Mouse (Mus musculus): Measurements from ENCODE around the gene Ifrd2.

Ifrd2 gene

DNA sequence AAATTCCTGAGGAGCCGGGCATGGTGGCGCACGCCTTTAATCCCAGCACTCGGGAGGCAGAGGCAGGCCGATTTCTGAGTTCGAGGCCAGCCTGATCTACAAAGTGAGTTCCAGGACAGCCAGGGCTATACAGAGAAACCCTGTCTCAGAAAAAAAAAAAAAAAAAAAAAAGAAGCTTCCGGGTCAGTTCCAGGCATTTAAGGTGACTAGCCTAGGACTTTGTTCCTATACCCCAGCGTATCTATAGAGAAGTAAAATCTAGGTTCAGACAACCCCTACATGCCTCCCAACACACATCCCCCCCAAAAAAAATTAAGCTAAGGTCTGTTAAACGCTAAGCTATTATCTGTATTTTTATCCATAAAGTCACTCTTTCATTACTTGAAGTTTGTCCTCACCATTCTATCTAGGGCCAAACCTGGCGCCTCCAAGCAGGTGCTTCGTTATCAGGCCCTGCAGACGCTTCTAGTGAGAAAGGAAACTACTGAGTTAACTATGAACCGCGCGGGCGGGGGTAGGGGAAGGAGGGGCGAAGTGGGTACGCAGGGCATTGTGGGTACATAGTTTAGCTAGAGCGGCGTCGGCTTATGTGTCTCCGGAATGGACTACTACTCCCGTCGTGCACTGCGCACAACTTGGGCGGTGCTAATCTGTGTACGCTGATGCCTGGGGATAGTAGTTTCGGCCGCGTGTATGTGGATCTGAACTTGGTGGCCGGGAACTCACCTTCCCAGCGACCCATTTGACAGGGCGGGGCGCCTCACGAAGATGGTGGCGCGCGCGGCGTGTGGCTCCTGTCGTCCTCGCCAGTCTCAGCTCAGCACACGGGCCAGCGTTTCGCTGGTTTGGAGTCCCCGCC is at the start of gene Ifrd2:
Gene Ifrd2, plus strand, starts transcription at position 669 of the 859 bp plus-strand sequence.
- DNase-seq = peak; percentile 97 to 98

DNA sequence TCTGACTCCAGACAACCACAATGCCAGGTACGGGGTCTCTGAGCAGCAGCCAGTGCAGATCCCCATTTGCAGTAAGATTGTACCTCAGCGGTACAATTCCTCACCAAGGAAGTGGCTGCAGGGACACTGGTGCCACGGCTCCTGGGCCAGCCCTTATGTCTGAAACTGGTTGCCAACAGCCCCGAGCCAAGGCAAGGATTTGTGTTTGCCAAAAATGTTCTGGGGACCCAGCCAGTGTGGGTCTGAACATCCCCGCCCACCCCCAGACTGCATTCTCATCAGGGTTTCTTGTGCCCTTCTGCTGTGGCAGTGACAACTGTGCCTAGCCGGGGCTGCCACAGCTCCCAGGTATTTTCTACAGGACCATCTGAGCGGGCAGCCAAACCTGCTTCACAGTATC is 49.2 kb upstream of the Ifrd2 start:
- DNase-seq = no peak

DNA sequence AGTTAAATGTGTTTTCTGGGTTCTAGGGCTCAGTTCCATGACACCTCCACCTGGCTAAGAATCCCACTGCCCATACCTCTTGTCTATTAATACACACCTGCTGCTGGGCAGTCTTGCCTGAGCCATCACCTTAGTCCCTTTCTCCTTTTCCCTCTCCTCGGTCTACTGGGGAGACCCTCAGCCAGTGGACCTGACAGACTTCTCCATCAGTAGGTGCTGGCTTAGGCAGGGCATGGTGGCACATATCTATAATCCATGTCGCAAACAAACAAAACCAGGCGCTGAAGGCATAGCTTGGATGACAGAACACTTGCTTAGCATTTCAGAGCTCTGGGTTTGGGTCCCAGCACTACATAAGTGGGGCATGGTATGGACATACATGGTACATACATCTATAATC is 48.7 kb upstream of the Ifrd2 start:
- no peak for DNase-seq

DNA sequence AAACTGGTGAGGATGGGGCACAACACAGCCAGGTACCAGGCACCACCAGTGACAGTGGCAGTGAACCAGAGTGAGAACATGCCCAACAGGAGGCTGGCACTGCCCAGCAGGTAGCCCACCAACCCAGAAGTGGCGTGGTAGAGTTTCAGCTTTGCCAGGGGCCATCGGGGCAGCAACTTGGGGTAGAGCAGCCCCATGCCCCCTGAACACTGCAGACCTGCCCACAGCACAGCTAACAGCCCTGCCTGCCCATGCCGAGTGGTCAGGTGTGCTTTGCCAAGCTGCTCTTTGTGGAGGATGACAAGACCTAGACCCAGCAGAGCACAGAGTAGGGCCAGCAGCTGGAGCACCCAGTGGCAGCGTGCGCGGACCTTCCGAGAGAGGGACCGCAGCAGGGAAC is 47.5 kb upstream of the Ifrd2 start:
- DNase-seq = no peak

GRCm38 (mm10) chr9:107540420-107540819 is 47.0 kb upstream of the Ifrd2 start:
- no peak for DNase-seq

- no peak for DNase-seq
These were observed 46.4 kb upstream of the Ifrd2 start for GRCm38 (mm10) chr9:107541005-107541404.

GRCm38 (mm10) chr9:107541474-107542351 is 45.7 kb upstream of the Ifrd2 start, which contains the start of the genes Cyb561d2 and Nprl2:
TSS of gene Cyb561d2 (minus strand) at chr9:107542193.
TSS of gene Nprl2 (plus strand) at chr9:107542226.
- peak; percentile 95 to 97 for DNase-seq

DNA sequence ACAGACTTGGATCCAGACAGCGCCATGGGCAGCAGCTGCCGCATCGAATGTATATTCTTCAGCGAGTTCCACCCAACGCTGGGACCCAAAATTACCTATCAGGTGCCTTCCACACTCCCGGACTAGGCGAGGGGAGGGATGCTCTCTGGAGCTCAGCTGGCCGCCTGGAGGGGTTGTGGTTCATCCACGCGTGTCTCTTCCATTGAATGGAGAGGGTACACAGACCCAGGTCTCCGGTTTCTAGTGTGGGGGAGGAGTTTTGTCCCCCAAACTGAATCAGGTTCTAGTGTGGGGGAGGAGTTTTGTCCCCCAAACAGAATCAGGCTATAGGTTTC is 45.1 kb upstream of the Ifrd2 start:
- no peak for DNase-seq

- DNase-seq = peak; percentile 41 to 57
These were observed 44.7 kb upstream of the Ifrd2 start for GRCm38 (mm10) chr9:107542721-107543120.

DNA sequence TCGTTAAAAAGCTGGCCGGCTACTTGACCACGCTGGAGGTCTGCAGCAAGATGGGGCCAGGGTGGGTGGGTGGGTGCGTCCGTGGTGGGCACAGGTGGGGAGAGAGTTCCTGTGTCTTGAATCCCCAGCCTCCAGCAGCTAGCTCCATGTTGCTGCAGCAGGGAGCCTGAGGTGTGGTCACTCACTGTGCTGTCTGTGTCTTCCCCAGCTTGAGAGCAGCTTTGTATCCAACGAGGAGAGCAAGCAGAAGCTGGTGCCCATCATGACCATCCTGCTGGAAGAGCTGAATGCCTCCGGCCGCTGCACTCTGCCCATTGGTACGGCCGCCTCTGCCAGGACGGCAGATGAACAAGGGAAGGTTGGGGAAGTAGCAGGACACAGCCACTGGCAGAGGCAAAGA is 44.1 kb upstream of the Ifrd2 start:
- no peak for DNase-seq

DNA sequence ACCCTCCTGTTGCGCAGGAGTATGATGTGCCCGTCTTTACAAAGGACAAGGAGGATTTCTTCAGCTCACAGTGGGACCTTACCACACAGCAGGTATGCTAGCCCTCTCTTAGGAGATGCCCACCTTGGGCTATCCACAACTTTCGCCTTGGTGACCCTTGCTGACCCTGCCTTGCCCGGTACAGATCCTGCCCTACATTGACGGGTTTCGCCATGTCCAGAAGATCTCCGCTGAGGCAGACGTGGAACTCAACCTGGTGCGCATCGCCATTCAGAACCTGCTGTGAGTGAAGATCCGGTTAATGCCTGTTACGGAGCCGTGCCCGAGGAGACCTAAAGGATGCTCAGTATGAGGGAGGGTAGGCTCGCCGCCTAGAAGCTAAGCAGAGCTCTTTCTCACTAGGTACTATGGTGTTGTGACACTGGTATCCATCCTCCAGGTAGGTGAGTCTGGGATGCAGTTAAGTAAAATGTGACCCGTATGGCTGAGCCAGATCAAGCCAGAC is 43.2 kb upstream of the Ifrd2 start:
- no peak for DNase-seq

GRCm38 (mm10) chr9:107544729-107545128 is 42.7 kb upstream of the Ifrd2 start:
- no peak for DNase-seq

DNA sequence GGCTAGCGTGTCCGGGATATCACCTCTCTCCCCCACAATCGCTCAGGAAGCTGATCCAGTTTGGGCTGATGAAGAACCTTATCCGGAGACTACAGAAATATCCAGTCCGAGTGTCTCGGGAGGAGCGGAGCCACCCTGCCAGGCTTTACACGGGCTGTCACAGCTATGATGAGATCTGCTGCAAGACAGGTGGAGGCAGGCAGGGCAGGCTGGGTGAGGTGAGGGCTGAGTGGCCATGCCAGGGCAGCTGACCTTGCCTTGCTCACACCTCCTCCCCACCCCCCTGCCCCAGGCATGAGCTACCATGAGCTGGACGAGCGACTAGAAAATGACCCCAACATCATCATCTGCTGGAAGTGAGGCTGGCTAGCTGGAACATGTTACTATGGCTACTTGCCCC is 42.2 kb upstream of the Ifrd2 start:
- no peak for DNase-seq

DNA sequence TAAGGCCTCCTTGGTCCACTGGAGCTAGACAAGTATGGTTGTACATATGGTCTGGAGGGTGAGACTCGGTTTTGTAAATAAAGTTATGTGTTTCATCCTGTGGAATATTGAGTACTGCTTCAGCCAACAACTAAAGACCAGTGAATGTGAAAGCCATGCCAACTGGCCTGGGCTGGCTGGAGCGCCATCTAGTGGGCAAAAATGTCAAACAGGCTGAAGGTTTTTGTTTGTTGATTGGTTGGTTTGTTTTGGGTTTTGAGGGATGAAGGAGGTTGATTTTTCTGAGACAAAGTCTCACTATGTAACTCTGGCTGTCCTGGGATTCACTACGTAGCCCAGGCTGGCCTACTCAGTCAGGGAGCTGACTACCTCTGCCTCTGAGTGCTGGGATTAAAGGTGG is 41.8 kb upstream of the Ifrd2 start:
- DNase-seq = peak; percentile 88 to 89

DNA sequence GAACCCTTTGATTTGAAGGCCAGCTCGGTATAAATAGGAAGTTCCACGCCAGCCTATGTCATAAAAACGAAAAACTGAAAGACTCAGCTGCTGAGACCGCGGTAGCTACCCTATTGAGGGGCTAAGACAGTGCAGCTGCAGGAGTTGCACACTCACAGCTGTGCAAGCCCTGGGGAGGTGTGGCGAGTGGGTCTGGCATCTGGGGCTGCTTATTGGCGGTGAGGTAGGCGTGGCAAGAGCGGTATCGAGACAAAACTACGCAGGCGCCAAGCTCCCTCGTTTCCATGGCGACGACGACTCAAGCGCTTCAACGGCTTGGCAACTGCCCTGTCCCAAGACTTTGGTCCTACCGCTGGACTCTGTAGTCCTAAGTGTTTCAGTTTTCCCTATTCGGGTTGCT is 40.4 kb upstream of the Ifrd2 start, which contains the start of gene Zmynd10:
Gene Zmynd10, plus strand, starts transcription at position 273 of the 400 bp plus-strand sequence.
- peak; percentile 95 to 97 for DNase-seq

DNA sequence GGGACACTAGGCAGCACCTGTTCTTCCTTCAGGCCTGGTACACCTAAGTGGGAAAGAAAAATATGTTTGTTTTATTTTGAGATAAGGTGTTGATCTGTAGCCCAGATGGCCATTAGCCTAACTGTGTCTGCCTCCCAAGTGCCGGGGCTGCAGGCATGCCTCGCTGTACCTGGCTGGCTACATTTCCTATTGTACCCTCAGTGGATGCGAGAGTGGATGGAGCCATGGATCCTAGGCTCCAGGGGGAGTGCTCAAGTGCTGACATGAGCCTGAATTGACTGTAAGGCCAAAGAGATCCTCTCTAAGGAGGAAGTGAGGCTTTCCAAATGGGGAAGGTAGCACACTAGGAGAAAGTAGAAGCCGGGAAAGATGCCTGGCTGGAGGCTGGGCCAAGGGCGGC is 39.5 kb upstream of the Ifrd2 start:
- DNase-seq = no peak

GRCm38 (mm10) chr9:107548820-107549219 is 38.6 kb upstream of the Ifrd2 start:
- DNase-seq = no peak

DNA sequence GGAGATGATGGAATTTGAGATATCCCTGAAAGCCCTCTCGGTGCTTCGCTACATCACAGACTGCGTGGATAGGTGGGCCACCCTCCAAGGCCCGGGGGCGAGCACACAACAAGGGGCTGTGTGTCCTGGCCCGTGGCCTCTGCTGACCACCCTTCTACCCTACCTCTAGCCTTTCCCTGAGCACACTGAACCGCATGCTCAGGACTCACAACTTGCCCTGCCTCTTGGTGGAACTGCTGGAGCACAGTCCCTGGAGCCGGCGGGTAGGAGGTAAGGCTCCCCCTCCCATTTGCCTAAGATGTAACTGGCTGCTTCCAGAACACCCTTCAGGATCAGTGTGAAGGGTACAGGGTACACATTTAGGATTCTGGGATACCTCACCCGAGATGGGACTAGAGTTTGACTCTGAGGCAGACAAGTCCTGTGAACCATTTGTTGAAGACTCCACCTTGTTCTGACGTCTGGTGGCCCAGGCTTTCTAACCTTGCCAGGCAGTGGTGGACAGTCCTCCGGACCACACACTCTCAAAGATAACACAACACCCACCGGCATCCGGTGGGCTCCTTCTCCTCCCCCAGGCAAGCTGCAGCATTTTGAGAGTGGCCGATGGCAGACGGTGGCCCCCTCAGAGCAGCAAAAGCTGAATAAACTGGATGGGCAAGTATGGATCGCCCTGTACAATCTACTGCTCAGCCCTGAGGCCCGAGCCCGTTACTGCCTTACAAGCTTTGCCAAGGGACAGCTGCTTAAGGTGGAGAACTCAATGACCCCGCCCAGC is 38.0 kb upstream of the Ifrd2 start:
- DNase-seq = no peak

- DNase-seq = peak; percentile 46 to 70
These were observed 36.8 kb upstream of the Ifrd2 start for GRCm38 (mm10) chr9:107550491-107551116.

- DNase-seq = peak; percentile 81 to 87
These were observed 36.1 kb upstream of the Ifrd2 start, which contains the start of gene Rassf1 for GRCm38 (mm10) chr9:107551117-107551889. TSS of gene Rassf1 (plus strand) at chr9:107551555.

GRCm38 (mm10) chr9:107551890-107552355 is 35.5 kb upstream of the Ifrd2 start:
- DNase-seq = peak; percentile 37 to 59

Measured in kidney, postnatal 4 days (tissue).